Mouse (Mus musculus) hindbrain, embryonic 16.5 days (tissue): ENCODE data around the gene Ikzf2. TPM values are rescaled to one million over a fixed set of nuclear protein-coding genes. Genes with fewer than 3 reads are reported as not detected.

Source experiments
- ATAC-seq: fragments of 200-750 bp; cut with Nextera tagmentation; 2 replicates; pipeline ENCODE4 v1.8.0; 2017; ENCODE audit warnings: moderate TSS enrichment, moderate library complexity
- H3K27ac ChIP-seq: fragments of 300-500 bp; sonication (generic); 2 replicates; pipeline ENCODE4 v1.5.1; 2014; ENCODE audit warnings: low read depth, mild to moderate bottlenecking, control low read depth, low read length, moderate library complexity
- H3K27me3 ChIP-seq: fragments of 300-500 bp; sonication (generic); replicated peaks from 2 replicates; pipeline ENCODE4 v1.6.1; 2014; ENCODE audit warnings: low read length; ENCODE audit not compliant: control insufficient read depth, insufficient read depth
- H3K36me3 ChIP-seq: fragments of 300-500 bp; sonication (generic); 2 replicates; pipeline ENCODE4 v1.6.1; 2014; ENCODE audit warnings: mild to moderate bottlenecking, low read length, moderate library complexity, mixed read lengths; ENCODE audit not compliant: control insufficient read depth, insufficient read depth
- H3K4me1 ChIP-seq: fragments of 300-500 bp; sonication (generic); 2 replicates; pipeline ENCODE4 v1.6.1; 2014; ENCODE audit warnings: low read depth, low read length; ENCODE audit not compliant: control insufficient read depth, insufficient read depth
- H3K4me2 ChIP-seq: fragments of 300-500 bp; sonication (generic); 2 replicates; pipeline ENCODE4 v1.6.1; 2014; ENCODE audit warnings: mild to moderate bottlenecking, low read length, control low read depth, moderate library complexity
- H3K4me3 ChIP-seq: fragments of 300-500 bp; sonication (generic); 2 replicates; pipeline ENCODE4 v1.5.1; 2014; ENCODE audit warnings: mild to moderate bottlenecking, low read length, control low read depth, moderate library complexity
- H3K9ac ChIP-seq: fragments of 300-500 bp; sonication (generic); 2 replicates; pipeline ENCODE4 v1.6.1; 2014; ENCODE audit warnings: low read depth, mild to moderate bottlenecking, control low read depth, low read length, moderate library complexity
- H3K9me3 ChIP-seq: fragments of 300-500 bp; sonication (generic); 2 replicates; pipeline ENCODE4 v1.6.1; 2014; ENCODE audit warnings: mild to moderate bottlenecking, low read length, moderate library complexity; ENCODE audit not compliant: control insufficient read depth
- WGBS: fragments of 180-500 bp; shearing (Covaris S2); extraction: QIAGEN DNeasy Blood & Tissue Kit; methylation state at CpG from one replicate; pipeline ENCODE4 v1.1.7; 2014; 5-methylcytosine and 5-hydroxymethylcytosine counted together
- polyA plus RNA-seq: library from polyadenylated mRNA; unstranded; fragments of >200 nt; fragmentation: Nextera tagmentation; extraction: Ambion mirVana; gene quantifications from 2 replicates; pipeline ENCODE4 v1.2.1, GENCODE M21; 2015

The Ikzf2 gene
- polyA plus RNA-seq, 1 experiment from 2014 or later = 2.9 TPM

DNA sequence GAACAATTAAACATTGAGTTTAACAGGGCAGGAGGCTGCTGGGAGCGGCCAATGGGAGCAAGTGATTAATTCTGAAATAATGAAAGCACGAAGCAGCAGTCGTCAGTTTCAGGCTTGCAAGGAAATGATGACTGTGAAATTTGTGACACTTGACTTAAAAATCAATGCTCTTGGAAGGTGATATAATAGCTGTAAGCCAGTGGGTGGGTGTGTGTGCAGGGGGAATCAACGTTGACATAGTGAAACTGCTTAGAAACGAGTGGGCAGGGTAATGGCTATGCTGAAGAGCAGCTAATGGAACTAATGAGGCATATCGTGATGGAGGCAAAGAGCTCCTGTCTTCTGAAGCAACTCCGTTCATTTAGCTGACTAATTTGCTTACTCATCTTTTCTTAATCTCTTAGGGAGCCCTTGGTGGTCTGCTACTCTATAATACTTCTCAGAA lies 188.2 kb downstream of the Ikzf2 start:
- Histone ChIP-seq H3K9me3 (no peaks in the 10 kb centered on the region), H3K27me3 (no peaks in the 10 kb centered on the region), H3K27ac (no peak overlapping the region), H3K4me1 (no peaks in the 10 kb centered on the region), H3K4me2 (0 out of 2 replicates have a peak overlapping the region, but pooled peaks have one; percentile 29), H3K4me3 (no peak overlapping the region), H3K36me3 (no peaks in the 10 kb centered on the region), H3K9ac (no peak overlapping the region)
- ATAC-seq = no peak
- 14% methylated on average over 7 of the region's 7 CpGs for WGBS

DNA sequence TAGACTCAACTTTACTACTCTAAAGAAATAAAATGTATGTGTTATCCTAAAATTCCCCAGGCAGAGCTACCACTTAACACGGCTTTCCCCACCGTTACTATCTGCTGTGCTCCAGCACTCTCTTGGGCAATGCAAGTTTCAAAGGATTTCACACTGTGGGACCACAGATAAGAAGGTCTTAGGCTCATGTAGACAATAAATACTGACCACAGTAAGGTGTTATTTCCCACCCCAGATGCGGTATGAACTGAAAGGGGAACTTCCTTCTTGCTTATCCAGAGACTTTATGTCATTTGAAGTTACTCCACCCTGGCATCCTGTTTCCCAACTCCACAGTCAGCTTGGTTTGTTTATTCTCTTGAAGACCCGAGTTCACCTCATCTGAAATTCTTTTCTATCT lies 191.0 kb downstream of the Ikzf2 start:
- H3K9me3 ChIP-seq = no peaks in the 10 kb centered on the region
- WGBS = 81% methylated on average over 4 of the region's 4 CpGs
- H3K27ac ChIP-seq = no peak overlapping the region
- H3K36me3 ChIP-seq = no peaks in the 10 kb centered on the region
- H3K9ac ChIP-seq = no peak overlapping the region
- no peak for ATAC-seq
- H3K27me3 ChIP-seq = no peaks in the 10 kb centered on the region
- H3K4me3 ChIP-seq = no peak overlapping the region
- no peak overlapping the region for H3K4me2 ChIP-seq
- H3K4me1 ChIP-seq = no peaks in the 10 kb centered on the region

- Histone ChIP-seq H3K36me3 (no peaks in the 10 kb centered on the region), H3K4me1 (no peaks in the 10 kb centered on the region), H3K27me3 (no peaks in the 10 kb centered on the region), H3K4me2 (no peak overlapping the region), H3K4me3 (no peak overlapping the region), H3K9me3 (no peaks in the 10 kb centered on the region), H3K9ac (no peak overlapping the region), H3K27ac (no peak overlapping the region)
- ATAC-seq = no peak
- WGBS = 79% methylated on average over 11 of the region's 11 CpGs
These were observed 193.6 kb downstream of the Ikzf2 start for GRCm38 (mm10) chr1:69493309-69494047.

DNA sequence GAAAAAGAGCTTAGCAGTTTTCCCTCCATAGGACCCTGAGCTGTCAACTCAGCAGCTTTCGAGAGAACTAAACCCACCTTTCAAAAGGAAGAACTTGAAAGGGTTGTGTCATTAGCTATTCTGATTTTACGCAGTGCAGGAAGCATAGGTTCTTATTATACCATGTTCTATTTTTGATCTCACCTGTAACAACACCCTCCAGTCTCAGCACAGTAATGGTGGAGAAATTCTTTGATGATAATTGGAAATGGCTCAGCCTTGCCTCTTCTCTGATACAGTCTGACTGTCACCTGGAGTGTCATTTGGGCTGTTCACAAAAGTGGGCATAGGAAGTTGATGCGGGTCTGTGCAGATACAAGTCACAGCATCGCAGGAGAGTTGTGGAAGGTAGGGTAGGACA lies 195.0 kb downstream of the Ikzf2 start:
- no peak overlapping the region for H3K4me3 ChIP-seq
- no peaks in the 10 kb centered on the region for H3K9me3 ChIP-seq
- 93% methylated on average over 4 of the region's 4 CpGs for WGBS
- H3K36me3 ChIP-seq = no peaks in the 10 kb centered on the region
- H3K4me2 ChIP-seq = no peak overlapping the region
- ATAC-seq = no peak
- H3K27me3 ChIP-seq = no peaks in the 10 kb centered on the region
- no peak overlapping the region for H3K27ac ChIP-seq
- H3K4me1 ChIP-seq = no peaks in the 10 kb centered on the region
- no peak overlapping the region for H3K9ac ChIP-seq

DNA sequence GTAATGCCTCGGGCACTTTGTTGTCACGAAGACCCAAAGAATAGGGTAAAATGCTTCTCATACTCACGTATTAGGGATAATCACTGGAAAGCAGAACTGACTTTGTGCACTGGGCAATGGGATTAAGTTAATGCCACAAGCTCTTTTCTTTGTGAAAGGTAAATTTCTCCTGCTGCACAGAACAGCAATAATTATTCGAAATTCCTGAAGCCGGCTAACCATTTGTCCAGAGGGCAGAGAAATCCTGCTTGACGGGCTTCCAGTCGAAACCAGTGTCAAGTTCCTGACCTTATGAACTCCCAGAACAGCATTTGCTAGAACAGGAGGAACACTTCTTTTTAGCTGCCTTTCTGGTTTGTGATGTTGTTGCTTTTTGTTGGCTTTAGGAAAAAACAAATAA lies 198.0 kb downstream of the Ikzf2 start:
- Histone ChIP-seq H3K36me3 (no peaks in the 10 kb centered on the region), H3K4me3 (no peak overlapping the region), H3K9ac (no peak overlapping the region), H3K9me3 (no peaks in the 10 kb centered on the region), H3K4me2 (no peak overlapping the region), H3K4me1 (no peaks in the 10 kb centered on the region), H3K27ac (no peak overlapping the region), H3K27me3 (no peaks in the 10 kb centered on the region)
- ATAC-seq = no peak
- WGBS = 60% methylated on average over 7 of the region's 7 CpGs

GRCm38 (mm10) chr1:69488625-69489024 lies 198.4 kb downstream of the Ikzf2 start:
- Histone ChIP-seq H3K36me3 (no peaks in the 10 kb centered on the region), H3K4me1 (no peaks in the 10 kb centered on the region), H3K4me3 (no peak overlapping the region), H3K27ac (no peak overlapping the region), H3K9me3 (no peaks in the 10 kb centered on the region), H3K27me3 (no peaks in the 10 kb centered on the region), H3K4me2 (no peak overlapping the region), H3K9ac (no peak overlapping the region)
- no peak for ATAC-seq
- WGBS = 84% methylated on average over 6 of the region's 6 CpGs

Other genes starting within 250 kb of the Ikzf2 start
- gene Spag16, start 139.7 kb upstream of the Ikzf2 start, polyA plus RNA-seq = 1.9 and 2.9 TPM in 2 replicates